Mouse (Mus musculus): ENCODE results near the gene Fchsd2. TPM values are rescaled to one million over a fixed set of nuclear protein-coding genes. Genes with fewer than 3 reads are reported as not detected.
A peak's percentile ranks its signal among the peaks of the same experiment; 100 is the strongest.

The Fchsd2 gene
- polyA plus RNA-seq, 1 experiment from 2014 or later = 46.2 TPM

- Histone ChIP-seq H3K36me3 (replicated peaks) (no peaks in the 10 kb centered on the region), H3K9me3 (no peaks in the 10 kb centered on the region), H3K4me2 (no peak within 1 kb of the TSS), H3K4me1 (peaks cover 14% of the 10 kb centered on the region), H3K4me3 (no peak within 1 kb of the TSS), H3K27me3 (replicated peaks) (peaks cover 18% of the 10 kb centered on the region), H3K27ac (no peak within 1 kb of the TSS), H3K9ac (no peak within 1 kb of the TSS)
- WGBS = 72% methylated on average over 3 of the region's 3 CpGs
- ATAC-seq (replicated peaks) = no peak
These were observed 224.4 kb downstream of the Fchsd2 start, which contains the start of gene Stard10 for GRCm38 (mm10) chr7:101317014-101317413. TSS of gene Stard10 (plus strand) at chr7:101317086.

- ATAC-seq (replicated peaks) = no peak
- Histone ChIP-seq H3K36me3 (replicated peaks) (no peaks in the 10 kb centered on the region), H3K4me3 (no peak overlapping the region), H3K9me3 (no peaks in the 10 kb centered on the region), H3K4me1 (peaks cover 20% of the 10 kb centered on the region), H3K9ac (no peak overlapping the region), H3K4me2 (no peak overlapping the region), H3K27me3 (replicated peaks) (peaks cover 19% of the 10 kb centered on the region), H3K27ac (no peak overlapping the region)
- 66% methylated on average over 4 of the region's 4 CpGs for WGBS
These were observed 226.2 kb downstream of the Fchsd2 start for GRCm38 (mm10) chr7:101318848-101319247.

- WGBS = 94% methylated on average over 1 of the region's 1 CpGs
- H3K4me1 ChIP-seq = peaks cover 20% of the 10 kb centered on the region
- H3K27ac ChIP-seq = no peak overlapping the region
These were observed 227.1 kb downstream of the Fchsd2 start for GRCm38 (mm10) chr7:101319796-101320195.

GRCm38 (mm10) chr7:101320399-101321217, 227.9 kb downstream of the Fchsd2 start:
- ATAC-seq (replicated peaks) = peak; percentile 79

More at GRCm38 (mm10) chr7:101319796-101320195, 227.1 kb downstream of the Fchsd2 start:
- Histone ChIP-seq H3K9ac (no peak overlapping the region), H3K27me3 (replicated peaks) (peaks cover 19% of the 10 kb centered on the region), H3K9me3 (no peaks in the 10 kb centered on the region), H3K4me3 (no peak overlapping the region), H3K36me3 (replicated peaks) (no peaks in the 10 kb centered on the region), H3K4me2 (peak overlapping the region; percentile 100; the same call in 1 of the 2 replicates)
- no peak for ATAC-seq (replicated peaks)

GRCm38 (mm10) chr7:101321218-101321827, 228.7 kb downstream of the Fchsd2 start:
- 1% methylated on average over 49 of the region's 61 CpGs for WGBS
- Histone ChIP-seq H3K36me3 (replicated peaks) (no peaks in the 10 kb centered on the region), H3K27ac (no peak overlapping the region), H3K4me3 (peak overlapping the region; percentile 85), H3K4me2 (peak overlapping the region; percentile 100), H3K4me1 (peaks cover 20% of the 10 kb centered on the region), H3K9me3 (no peaks in the 10 kb centered on the region), H3K9ac (peak overlapping the region; percentile 65), H3K27me3 (replicated peaks) (peaks cover 19% of the 10 kb centered on the region)
- ATAC-seq (replicated peaks) = peak; percentile 75

More at GRCm38 (mm10) chr7:101320399-101321217, 227.9 kb downstream of the Fchsd2 start:
- peaks cover 20% of the 10 kb centered on the region for H3K4me1 ChIP-seq
- peak overlapping the region; percentile 100 for H3K4me2 ChIP-seq
- no peaks in the 10 kb centered on the region for H3K36me3 ChIP-seq (replicated peaks)
- H3K27me3 ChIP-seq (replicated peaks) = peaks cover 19% of the 10 kb centered on the region
- no peak overlapping the region for H3K27ac ChIP-seq
- H3K9me3 ChIP-seq = no peaks in the 10 kb centered on the region
- H3K9ac ChIP-seq = peak overlapping the region; percentile 65
- 6% methylated on average over 35 of the region's 37 CpGs for WGBS
- peak overlapping the region; percentile 85 for H3K4me3 ChIP-seq

GRCm38 (mm10) chr7:101323141-101323594, 230.5 kb downstream of the Fchsd2 start:
- Histone ChIP-seq H3K4me2 (no peak overlapping the region), H3K27ac (no peak overlapping the region), H3K4me1 (peaks cover 21% of the 10 kb centered on the region), H3K27me3 (replicated peaks) (peaks cover 19% of the 10 kb centered on the region), H3K36me3 (replicated peaks) (no peaks in the 10 kb centered on the region), H3K9ac (no peak overlapping the region), H3K9me3 (no peaks in the 10 kb centered on the region), H3K4me3 (no peak overlapping the region)
- WGBS = 68% methylated on average over 4 of the region's 4 CpGs
- no peak for ATAC-seq (replicated peaks)

GRCm38 (mm10) chr7:101324142-101324962, 231.7 kb downstream of the Fchsd2 start:
- H3K4me1 ChIP-seq = peaks cover 33% of the 10 kb centered on the region
- ATAC-seq (replicated peaks) = no peak
- no peak overlapping the region for H3K27ac ChIP-seq
- H3K9ac ChIP-seq = no peak overlapping the region
- no peak overlapping the region for H3K4me3 ChIP-seq
- H3K36me3 ChIP-seq (replicated peaks) = no peaks in the 10 kb centered on the region
- no peaks in the 10 kb centered on the region for H3K9me3 ChIP-seq
- no peak overlapping the region for H3K4me2 ChIP-seq
- H3K27me3 ChIP-seq (replicated peaks) = peaks cover 16% of the 10 kb centered on the region
- 64% methylated on average over 6 of the region's 6 CpGs for WGBS

GRCm38 (mm10) chr7:101326006-101326405, 233.3 kb downstream of the Fchsd2 start:
- Histone ChIP-seq H3K36me3 (replicated peaks) (no peaks in the 10 kb centered on the region), H3K4me2 (no peak overlapping the region), H3K27me3 (replicated peaks) (0 out of 2 replicates have a peak, but pooled peaks cover 3% of the 10 kb centered on the region), H3K4me1 (peaks cover 29% of the 10 kb centered on the region), H3K9me3 (no peaks in the 10 kb centered on the region), H3K4me3 (no peak overlapping the region), H3K9ac (no peak overlapping the region), H3K27ac (no peak overlapping the region)
- ATAC-seq (replicated peaks) = no peak
- 87% methylated on average over 5 of the region's 5 CpGs for WGBS

- ATAC-seq (replicated peaks) = no peak
- no peaks in the 10 kb centered on the region for H3K9me3 ChIP-seq
- H3K4me2 ChIP-seq = no peak overlapping the region
- H3K4me3 ChIP-seq = no peak overlapping the region
- H3K27ac ChIP-seq = no peak overlapping the region
- H3K4me1 ChIP-seq = peaks cover 20% of the 10 kb centered on the region
- WGBS = 55% methylated on average over 5 of the region's 5 CpGs
- no peaks in the 10 kb centered on the region for H3K36me3 ChIP-seq (replicated peaks)
- no peak overlapping the region for H3K9ac ChIP-seq
- H3K27me3 ChIP-seq (replicated peaks) = no peaks in the 10 kb centered on the region
These were observed 234.6 kb downstream of the Fchsd2 start for GRCm38 (mm10) chr7:101327263-101327662.

- no peak for ATAC-seq (replicated peaks)
- WGBS = 83% methylated on average over 2 of the region's 2 CpGs
- Histone ChIP-seq H3K9me3 (no peaks in the 10 kb centered on the region), H3K27me3 (replicated peaks) (no peaks in the 10 kb centered on the region), H3K9ac (no peak overlapping the region), H3K4me2 (no peak overlapping the region), H3K4me3 (no peak overlapping the region), H3K36me3 (replicated peaks) (no peaks in the 10 kb centered on the region), H3K27ac (no peak overlapping the region), H3K4me1 (peaks cover 17% of the 10 kb centered on the region)
These were observed 235.1 kb downstream of the Fchsd2 start for GRCm38 (mm10) chr7:101327786-101328185.

GRCm38 (mm10) chr7:101328621-101329158, 236.0 kb downstream of the Fchsd2 start:
- no peak overlapping the region for H3K4me3 ChIP-seq
- no peaks in the 10 kb centered on the region for H3K36me3 ChIP-seq (replicated peaks)
- no peak overlapping the region for H3K4me2 ChIP-seq
- 63% methylated on average over 4 of the region's 4 CpGs for WGBS
- no peaks in the 10 kb centered on the region for H3K9me3 ChIP-seq
- H3K4me1 ChIP-seq = peaks cover 17% of the 10 kb centered on the region
- 0 out of 2 replicates have a peak overlapping the region, but pooled peaks have one; percentile 25 for H3K27ac ChIP-seq
- H3K9ac ChIP-seq = no peak overlapping the region
- ATAC-seq (replicated peaks) = peak; percentile 62; the same call in 1 of the 2 replicates
- H3K27me3 ChIP-seq (replicated peaks) = no peaks in the 10 kb centered on the region
